Mouse (Mus musculus) right cerebral cortex, postnatal 14 days (tissue): ENCODE results near the gene Ppp1r13l.
A peak's percentile ranks its signal among the peaks of the same experiment; 100 is the strongest.

Experiments
- DNase-seq: peaks from one replicate; pipeline ENCODE4 v3.0.0; 2022

The Ppp1r13l gene

DNA sequence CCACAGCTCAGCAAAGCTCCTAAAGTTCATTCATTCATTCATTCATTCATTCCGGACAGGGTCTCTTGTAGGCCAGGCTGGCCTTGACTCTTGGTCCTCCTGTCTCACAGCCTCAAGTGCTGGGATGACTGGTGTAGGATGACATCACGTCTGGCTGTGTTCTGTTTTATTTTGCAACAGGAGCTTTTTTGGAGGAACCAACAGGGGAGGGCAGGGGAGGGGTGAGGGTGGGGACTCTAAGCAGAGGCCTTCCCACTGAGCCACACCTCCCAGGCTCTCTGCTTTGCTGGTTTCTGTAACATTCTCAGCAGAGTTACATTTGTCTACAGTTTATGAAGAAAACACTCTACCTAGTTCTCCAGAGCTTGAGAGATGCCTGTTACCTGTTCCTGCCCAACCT, 21.5 kb upstream of the Ppp1r13l start:
- no peak for DNase-seq

DNA sequence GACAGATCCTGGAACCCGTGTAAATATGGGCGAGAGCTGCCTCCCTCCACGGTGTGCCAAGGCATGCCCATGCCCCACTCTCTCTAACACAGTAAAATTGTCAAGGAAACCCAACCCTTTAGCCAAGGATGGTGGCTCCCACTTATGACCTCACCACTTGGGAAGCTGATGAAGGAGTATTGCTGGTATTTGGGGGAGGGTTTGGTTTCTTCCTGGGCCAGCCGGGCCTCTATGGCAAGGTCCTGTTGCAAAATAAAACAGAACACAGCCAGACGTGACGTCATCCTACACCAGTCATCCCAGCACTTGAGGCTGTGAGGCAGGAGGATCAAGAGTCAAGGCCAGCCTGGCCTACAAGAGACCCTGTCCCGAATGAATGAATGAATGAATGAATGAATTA, 21.0 kb upstream of the Ppp1r13l start:
- no peak for DNase-seq

DNA sequence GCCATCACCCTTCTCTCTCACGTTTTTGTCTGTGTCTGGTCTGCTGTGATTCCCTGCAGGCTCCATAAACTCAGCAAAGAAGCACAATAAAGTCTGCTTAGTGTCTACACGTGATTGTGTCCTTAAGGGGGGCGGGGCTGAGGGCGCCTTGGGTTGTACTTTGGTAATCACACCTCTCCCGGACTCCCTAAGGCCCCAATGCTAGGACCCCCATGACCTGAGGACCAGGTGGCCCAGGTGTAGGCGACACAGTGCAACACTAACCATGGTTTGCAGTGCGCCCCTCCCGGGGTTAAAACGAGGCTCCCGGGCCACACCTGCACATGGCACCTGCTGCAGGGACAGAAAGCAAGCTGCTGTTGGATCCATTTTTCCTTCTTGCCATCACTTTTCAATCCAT, 18.3 kb upstream of the Ppp1r13l start:
- no peak for DNase-seq

DNA sequence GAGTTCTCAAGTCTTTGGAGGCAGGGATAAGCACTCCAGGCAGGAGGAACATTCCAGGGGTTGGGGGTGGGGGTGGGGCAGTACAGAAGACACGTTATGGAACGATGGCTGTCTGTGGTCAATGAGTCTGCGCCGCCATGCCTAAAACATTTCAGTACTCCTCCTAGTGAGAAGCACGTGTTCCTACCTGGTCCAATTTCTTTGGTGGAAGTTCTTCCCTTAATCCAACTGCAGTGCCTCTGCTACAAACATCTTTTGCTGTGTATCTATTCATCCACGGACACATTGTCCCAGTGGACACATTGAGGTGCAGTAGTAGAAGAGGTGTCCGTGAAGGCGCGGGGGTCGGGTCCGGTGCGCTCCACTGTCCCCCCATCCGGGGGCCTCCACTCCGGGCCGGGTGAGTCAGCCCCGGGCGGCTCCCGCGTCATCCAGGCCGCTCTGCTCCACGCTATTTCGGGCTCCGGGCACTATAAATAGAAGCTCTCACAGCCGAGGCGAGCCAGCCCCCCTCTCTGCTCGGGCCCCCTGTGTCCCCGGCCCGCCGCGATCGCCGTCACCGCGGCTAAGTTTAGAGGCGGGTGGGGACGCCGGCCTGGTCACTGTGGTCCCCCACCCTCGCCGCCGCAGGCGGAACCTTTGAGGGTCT, 17.7 kb upstream of the Ppp1r13l start:
- peak; percentile 67 for DNase-seq

DNA sequence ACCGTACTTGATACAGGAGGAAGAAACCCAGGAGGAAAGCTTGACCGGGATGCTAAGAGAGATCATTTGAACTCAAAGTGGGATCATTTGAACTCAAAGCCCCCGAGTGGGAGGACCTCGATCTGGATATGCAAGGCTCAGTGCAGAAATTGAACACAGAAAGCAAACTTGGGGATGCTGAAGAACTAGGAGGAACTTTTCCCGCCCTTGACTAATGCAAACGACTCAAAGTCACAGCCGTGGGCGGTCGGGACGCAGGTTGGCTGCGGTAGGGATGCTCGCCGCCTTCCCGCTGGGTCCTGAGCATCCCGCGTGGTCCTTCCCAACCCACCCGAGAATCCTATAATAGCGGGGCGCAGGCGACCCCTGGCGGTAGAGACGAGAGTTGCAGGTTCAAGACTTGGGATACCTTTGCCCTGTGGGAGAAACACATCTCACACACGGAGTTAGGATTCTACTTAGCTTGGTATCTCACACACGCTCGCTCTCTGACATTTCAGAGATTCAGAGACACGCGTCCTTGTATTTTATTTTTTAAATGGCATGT, 17.0 kb upstream of the Ppp1r13l start:
- DNase-seq: peak; percentile 89

DNA sequence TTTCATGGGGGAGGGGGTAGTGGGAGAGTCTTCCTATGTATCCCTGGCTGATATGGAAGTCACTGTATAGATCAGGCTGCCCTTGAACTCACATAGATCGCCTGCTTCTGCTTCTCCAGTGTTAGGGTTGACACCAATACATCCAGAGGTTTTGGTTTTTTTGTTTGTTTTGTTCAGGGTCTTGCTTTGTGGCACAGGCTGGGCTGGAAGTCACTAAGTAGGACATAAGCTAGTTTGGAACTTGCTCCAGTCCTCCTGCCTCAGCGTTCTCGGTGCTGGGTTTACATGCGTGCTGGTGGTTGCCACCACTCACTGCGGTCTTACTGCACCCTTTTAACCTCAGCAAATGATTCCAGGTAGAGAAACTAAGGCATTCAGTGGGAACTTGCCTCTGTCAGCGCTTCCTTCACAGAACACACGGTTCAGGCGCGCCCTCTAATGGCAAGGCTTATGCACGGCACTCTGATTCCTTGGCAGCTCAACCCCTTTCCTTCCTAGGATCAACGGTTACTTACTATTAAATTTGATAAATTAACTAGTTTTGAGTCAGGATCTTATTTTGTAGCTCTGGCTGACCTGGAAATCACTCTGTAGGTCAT, 16.2 kb upstream of the Ppp1r13l start:
- DNase-seq: peak; percentile 65

DNA sequence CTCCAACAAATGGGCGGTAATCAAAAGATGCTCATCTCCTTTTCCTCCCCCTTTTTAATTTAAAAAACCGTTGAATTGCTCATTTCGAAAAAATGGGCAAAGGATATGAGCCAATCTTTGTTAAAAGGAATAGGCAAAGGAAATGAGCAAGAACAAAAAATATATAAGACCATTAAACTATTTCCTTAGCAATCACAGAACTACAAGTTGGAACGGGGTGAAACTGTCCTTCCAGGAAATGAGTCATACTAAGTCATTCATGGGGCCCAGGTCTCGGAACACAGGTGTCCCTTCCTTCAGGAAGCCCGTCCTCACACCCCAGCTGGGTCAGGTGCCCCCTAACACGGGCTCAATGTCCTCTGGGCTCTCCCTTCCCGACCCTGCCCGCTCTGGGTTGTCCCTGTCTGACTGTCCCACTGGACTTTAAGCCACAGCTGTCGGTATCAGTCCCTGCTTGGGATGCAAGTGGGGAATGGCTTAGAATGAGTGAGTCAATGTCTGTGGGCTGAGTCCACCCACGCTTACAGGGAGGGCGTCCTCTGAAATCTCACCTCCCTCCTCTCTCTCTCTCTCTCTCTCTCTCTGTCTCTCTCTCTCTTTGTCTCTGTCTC, 15.2 kb upstream of the Ppp1r13l start, which contains the start of gene Ercc1:
Ercc1 (plus strand) TSS at position 542 of the 611 bp plus-strand sequence.
- no peak for DNase-seq

DNA sequence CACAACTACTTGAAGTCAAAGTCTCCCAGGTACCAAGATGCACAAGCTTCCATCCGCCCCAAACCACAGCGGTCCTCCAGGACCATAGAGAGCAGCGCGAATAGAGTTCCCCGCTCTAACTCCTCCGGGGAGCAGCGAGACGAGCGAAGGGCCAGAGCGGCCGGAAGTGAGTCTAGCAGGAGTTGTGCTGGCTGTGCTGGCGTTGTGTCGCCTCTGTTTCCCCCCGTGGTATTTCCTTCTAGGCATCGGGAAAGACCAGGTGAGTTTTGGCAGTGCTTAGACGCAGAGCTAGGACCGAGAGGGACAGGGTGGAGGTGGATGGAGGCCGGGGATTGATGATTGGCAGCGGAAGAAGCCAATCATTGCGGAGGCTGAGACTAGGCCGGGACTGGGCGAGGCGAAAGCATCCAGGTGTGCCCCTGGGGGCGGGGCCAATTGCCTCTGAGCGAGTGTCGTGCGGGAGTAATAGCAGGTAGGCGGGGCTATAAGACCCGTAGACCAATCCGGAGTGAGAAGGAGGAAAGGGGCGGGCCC, 14.5 kb upstream of the Ppp1r13l start:
- peak; percentile 92 for DNase-seq

DNA sequence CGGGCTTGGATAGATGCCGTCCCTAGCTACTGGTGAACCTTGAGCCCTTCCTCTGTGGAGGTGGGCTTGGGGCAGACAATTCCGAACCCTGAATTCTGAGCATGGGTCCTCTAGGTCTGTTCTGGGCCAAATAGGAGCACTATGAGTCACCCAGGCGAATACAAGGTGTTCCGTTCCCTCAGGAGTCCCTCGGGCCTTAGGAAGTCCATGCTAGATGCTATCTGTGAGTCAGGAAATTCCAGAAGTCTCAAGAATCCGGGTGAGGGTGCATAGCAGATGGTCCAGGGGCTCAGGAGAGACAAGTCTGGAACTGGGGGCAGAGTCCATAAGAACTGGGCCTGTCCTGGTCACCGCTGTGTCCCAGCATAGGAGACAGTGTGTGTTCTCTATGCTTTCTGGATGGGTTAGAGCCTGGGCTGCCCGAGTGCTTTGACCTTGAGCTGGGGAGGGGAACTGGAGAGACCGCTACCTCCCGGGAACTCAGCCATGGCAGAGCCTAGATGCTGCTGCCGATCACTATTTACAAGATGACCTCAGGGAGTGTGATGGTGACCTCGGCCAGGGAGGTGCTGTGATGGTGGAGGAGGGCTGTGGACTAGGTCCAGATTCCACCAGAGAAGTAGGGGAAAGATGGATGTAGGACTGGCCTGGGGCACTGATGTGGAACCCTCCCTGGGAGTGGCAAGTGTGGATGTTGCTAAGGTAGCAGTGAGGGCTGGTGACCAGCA, 10.2 kb upstream of the Ppp1r13l start:
- DNase-seq: no peak

DNA sequence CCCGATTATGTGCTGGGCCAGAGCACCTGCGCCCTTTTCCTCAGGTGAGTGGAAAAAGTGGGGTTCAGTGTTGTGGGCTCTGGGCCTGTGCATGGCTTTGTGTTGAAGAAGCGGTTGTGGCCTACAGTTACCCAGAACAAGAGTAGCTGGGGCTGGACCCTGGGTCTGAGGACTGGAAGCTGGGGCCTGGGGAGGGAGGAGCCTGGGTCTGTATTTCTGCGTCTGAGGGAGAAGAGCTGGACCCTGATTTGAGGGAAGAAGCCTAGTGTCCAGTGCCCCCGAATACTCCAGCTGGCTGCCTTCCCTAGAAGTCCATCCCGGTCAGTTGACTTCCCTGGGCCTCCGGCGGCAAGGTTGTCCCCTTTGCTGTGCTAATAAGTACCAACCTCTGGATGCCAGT, 9.3 kb upstream of the Ppp1r13l start:
- no peak for DNase-seq

DNA sequence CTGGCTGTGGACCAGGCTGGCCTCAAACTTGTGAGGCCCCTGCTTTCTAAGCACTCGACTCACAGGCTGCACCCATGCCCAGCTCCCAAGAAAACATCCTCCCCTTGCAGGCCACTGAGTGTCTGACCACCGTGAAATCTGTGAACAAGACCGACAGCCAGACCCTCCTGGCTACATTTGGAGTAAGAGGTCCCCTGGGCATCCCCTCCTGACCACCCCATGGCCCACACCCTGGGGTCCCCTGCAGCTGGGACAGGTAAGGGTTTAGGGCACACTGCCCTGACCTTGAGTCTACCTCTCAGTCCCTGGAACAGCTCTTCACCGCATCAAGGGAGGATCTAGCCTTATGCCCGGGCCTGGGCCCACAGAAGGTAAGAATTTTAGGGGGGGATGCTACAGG, 4.6 kb upstream of the Ppp1r13l start:
- DNase-seq: no peak

DNA sequence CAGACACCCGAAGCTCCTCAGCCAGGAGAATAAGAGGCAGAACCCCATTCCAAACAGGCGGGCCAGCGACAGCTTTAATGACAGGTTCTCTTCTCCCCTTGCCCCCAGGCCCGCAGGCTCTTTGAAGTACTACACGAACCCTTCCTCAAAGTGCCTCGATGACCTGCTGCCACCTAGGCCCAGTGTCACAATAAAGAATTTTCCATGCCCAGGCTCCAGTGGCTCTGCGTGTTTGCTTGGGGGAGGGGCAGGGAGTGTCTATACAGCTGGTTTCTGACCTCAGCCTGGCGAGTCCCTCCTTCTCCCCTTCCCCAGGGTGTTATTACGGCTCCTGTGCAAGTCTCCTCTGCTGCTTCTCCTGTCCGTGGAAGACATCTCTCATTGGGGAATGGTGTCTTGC, 3.2 kb upstream of the Ppp1r13l start:
- no peak for DNase-seq

DNA sequence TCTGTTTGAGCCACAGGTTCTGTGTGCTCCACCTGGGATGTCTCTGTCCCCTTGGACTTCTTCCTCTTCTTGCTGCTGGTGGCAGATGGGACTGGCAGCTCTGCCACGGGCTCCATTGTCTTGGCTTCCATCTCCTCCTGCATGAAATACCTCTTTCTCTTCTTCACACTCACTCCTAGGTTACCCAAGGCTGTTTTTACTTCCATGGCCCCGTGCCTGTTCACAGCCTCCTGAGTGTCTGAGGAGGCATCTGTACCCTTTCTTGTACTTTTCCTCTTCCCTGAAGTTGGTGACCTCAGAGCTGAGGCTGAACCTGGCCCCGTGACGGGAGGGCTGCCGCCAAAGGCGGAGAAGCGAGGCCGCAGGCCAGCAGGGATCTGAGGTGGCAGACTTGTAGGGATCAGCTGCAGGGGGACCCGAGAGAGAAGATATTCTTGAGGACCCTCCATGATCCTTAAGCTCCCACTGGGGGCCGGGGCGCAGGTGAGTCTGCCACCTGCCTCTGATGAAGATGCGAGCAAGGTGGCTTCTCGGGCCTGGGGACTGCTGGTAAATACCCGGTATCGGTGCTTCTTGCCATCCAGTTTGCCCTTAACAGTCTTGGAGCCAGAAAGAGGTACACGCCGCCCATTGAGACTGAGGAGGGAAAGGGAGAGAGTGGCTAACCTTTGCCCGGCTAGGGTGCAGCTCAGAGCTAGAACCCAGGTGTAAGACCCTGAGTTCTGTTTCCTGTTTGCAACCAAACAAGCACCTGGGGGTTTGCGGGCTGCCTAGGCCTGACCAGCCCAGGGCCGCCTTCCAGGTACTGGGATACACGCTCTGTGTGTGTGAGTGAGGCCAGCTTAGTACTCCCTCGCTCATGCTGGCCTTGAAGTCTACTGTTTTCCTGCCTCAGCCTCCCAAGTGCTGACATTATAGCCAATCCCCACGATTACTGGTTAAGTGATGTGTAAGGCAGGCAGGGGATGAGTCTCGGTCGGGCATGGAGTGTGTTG, 1.9 kb upstream of the Ppp1r13l start:
- no peak for DNase-seq

DNA sequence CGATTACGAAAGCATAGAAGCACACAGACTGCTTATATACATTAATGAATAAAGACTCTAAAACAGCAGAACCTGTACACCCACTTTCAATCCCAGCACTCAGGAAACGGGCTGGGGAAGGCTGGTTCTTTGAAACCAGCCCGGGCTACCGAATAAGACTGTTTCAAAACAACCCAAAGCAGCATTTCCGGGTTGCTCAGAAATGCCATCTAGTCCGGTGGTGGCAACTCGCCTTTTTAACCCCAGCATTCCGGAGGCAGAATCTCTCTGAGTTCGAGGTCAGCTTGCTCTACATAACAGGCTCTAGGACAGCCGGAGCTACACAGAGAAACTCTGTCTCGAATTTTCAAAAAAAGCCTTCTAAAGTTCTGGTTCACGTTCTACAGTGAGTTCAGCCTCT, 915 bp upstream of the Ppp1r13l start:
- no peak for DNase-seq

DNA sequence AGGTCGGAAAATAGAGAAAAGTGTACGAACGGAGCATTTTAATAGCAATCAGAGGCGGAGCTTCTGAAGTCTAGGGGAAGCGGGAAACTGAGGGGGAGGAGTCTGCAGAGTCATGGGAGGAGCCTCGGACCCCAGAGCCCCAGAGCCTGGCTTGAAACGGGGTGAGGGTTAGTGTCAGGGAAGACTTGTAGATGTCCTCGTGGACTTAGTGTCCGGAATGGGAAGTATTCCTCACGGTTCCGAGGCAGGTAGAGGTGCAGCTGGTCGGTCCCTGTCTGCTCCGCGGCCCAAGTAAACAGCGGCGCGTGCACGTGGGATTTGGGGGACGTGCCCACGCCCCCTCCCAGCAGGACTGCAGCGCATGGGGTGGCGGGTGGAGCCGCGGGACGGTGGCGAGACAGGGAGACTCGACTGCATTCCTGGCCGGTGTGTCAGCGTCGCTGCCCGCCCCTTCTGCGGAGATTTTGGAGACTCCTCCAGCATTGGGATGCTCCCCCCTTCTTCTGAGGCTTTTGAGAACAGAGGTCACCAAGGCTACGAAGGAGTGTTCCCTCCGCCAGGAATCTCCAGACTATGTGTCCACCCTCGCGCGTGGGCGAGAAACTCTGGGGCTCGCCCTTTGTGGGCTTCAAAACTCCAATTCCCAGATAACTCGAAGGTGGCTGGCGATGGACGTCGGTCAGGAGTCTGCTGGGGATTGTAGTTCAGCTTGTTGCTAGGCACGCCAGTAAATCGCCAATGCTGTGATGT, 518 bp downstream of the Ppp1r13l start:
- peak; percentile 70 for DNase-seq

DNA sequence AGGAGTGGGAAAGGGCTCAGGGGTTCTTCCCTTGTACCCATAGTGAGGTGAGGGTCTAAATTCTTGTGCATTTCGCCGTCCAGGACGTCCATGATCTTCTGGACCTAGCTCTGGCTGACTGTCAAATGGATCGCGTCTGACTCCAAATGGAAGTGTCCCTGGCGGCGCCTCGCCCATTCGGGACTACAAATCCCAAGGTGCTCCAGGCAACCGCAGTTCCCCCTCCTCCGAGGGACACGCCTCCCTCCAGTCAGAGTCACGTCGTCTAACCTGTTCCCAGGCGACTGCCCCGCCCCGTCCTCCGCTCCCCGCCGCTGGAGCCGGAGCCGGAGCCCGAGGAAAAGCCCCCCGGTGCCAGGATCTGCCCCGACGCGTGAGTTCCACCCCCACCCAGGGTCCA, 1.4 kb downstream of the Ppp1r13l start:
- peak; percentile 88 for DNase-seq

DNA sequence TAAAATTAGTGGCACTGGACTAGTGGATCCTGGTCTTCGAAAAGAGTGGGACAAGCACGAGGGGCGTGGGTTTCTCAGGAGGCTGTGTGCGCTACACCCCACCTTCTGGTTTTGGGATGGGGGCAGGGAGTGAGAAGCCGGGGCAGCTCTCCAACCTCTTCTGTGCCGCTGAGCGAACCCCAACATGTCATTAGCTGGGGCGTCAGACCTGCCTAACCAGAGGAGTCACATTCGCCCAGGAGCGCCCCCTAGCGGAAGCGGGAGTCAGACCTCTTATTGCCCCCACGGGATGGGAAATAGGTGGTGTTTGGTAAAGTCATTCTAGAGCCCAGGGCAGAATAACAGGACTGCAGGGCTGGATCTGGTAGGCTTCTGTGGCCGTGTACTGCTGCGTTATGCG, 2.2 kb downstream of the Ppp1r13l start:
- DNase-seq: peak; percentile 79

DNA sequence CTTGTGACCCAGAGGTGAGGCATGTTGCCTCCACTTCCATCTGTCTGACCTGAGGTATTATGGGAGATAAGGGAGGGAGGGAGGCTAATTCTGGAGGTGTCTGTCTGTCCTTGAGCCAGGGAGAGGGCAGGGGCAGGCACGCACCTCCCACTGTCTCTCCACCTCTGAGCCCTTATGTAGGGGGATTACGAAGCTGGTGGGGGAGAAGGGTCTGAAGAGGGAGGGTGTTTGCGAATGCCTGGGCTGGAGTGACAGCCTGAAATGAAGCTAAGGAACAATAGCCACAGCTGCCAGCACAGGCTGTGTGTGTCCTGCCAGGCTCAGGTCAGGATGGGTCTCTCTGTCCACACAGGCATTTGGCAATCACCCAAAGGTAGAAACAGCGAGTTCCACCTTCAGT, 2.7 kb downstream of the Ppp1r13l start:
- DNase-seq: no peak

DNA sequence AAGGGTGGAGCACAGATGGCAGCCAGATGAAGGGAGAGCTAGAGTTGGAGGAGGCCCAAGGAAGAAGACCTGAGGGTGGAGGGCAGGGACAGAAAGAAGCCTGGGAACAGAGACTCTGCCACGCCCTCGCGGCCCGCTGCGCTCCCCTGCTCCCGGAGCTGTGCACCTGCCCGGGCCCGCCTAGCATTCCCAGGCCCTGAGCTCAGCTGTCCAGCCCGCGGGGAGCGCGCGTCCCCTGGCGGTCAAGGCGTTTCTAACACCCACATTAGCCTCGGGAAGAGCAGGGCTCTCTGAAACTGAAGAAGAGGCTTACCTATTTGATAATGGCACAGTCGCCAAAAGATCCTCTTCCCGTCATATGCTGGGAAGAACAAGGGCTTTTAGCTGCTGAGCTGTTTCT, 4.3 kb downstream of the Ppp1r13l start:
- DNase-seq: no peak

DNA sequence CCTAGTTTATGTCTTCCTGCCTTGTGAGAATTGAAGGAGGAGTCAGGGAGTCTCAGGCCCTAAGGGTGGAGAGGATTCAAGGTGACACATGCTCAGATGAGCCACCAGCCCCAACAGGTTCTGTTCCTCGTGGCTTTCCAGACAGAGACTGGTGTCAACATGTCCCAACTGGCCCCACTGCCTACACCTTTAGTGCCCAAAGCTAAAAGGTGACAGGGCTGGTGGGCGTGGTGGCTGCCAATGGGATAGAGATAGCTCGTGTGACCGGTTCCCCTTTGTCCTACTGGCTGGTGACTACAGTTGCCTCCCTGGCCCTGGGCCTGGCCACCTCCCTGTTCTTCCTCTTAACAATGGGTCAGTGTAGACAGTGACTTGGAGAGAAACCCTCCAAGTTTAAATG, 5.8 kb downstream of the Ppp1r13l start:
- DNase-seq: no peak

DNA sequence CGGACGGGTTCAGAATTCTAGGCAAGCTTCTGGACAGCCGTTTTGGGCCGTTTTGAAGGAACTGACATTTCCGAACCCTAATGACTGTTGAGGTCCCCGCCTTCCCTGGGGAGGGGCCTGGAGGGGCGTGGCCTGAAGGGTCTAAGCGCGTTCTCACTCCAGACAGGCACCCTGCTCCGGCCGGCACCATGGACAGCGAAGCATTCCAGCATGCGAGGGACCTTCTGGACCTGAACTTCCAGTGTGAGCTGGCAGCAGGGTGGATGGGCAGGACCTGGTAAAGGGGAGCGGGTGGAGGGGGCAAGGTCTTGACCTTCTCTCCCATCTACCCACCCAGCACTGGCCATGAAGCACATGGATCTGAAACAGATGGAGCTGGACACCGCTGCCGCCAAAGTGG, 8.8 kb downstream of the Ppp1r13l start:
- no peak for DNase-seq
